Mouse (Mus musculus) brown adipose tissue, adult 24 weeks (tissue): Measurements from ENCODE around the gene Pafah1b3. TPM values are rescaled to one million over a fixed set of nuclear protein-coding genes. Genes with fewer than 3 reads are reported as not detected.
"Not testable (repeated sequence)": the region's sequence is repeated elsewhere in the genome, so short reads cannot be mapped to it uniquely, and the experiment has no call there.

Source experiments
- H3K27ac ChIP-seq: fragments of 200-500 bp; replicated peaks from 2 replicates; pipeline ENCODE4 v1.5.1; 2012; ENCODE audit warnings: low read depth, mild to moderate bottlenecking, low read length
- H3K4me1 ChIP-seq: fragments of 200-500 bp; 2 replicates; pipeline ENCODE4 v1.6.1; 2012; ENCODE audit warnings: low read length, mixed read lengths; ENCODE audit not compliant: control insufficient read depth, insufficient read depth, insufficient read length
- H3K4me3 ChIP-seq: fragments of 200-500 bp; 2 replicates; pipeline ENCODE4 v1.5.1; 2012; ENCODE audit warnings: low read depth, mild to moderate bottlenecking, low read length, moderate library complexity; ENCODE audit not compliant: insufficient read depth
- polyA plus RNA-seq: library from polyadenylated mRNA; stranded (reverse); fragments of >200 nt; gene quantifications from 2 replicates; pipeline ENCODE4 v1.2.4, GENCODE M21; 2012; ENCODE audit not compliant: missing spikeins, insufficient read depth, insufficient read length

Gene Pafah1b3
- polyA plus RNA-seq: 1.6 and 4.8 TPM in 2 replicates

- H3K4me3 ChIP-seq: peak within 1 kb of the TSS; percentile 76
- H3K27ac ChIP-seq: peak within 1 kb of the TSS; percentile 4
- H3K4me1 ChIP-seq: no peaks in the 10 kb centered on the region
Measured at GRCm38 (mm10) chr7:25297454-25298325, at the start of gene Pafah1b3. TSS of gene Pafah1b3 (minus strand) at chr7:25297986.

- Histone ChIP-seq H3K4me3 (no peak overlapping the region), H3K27ac (no peak overlapping the region), H3K4me1 (no peaks in the 10 kb centered on the region)
Measured at GRCm38 (mm10) chr7:25341000-25341784, 43.4 kb upstream of the Pafah1b3 start.

- H3K4me3 ChIP-seq: no peak overlapping the region
- no peak overlapping the region for H3K27ac ChIP-seq
- no peaks in the 10 kb centered on the region for H3K4me1 ChIP-seq
Measured at GRCm38 (mm10) chr7:25339329-25339728, 41.5 kb upstream of the Pafah1b3 start.

- H3K4me1 ChIP-seq: no peaks in the 10 kb centered on the region
- no peak overlapping the region for H3K27ac ChIP-seq
- no peak overlapping the region for H3K4me3 ChIP-seq
Measured at GRCm38 (mm10) chr7:25334472-25334871, 36.7 kb upstream of the Pafah1b3 start.

GRCm38 (mm10) chr7:25333596-25334307, 36.0 kb upstream of the Pafah1b3 start:
- Histone ChIP-seq H3K4me3 (no peak overlapping the region), H3K4me1 (no peaks in the 10 kb centered on the region), H3K27ac (no peak overlapping the region)

GRCm38 (mm10) chr7:25326233-25326632, 28.4 kb upstream of the Pafah1b3 start:
- Histone ChIP-seq H3K27ac (peak overlapping the region; percentile 74), H3K4me3 (peak overlapping the region; percentile 39), H3K4me1 (peaks cover 6% of the 10 kb centered on the region; the same call in 1 of the 2 replicates)

GRCm38 (mm10) chr7:25325431-25325830, 27.6 kb upstream of the Pafah1b3 start:
- H3K27ac ChIP-seq, H3K4me3 ChIP-seq, H3K4me1 ChIP-seq: not testable (repeated sequence)

- H3K27ac ChIP-seq: no peak overlapping the region
- H3K4me3 ChIP-seq: no peak overlapping the region
- peaks cover 6% of the 10 kb centered on the region; the same call in 1 of the 2 replicates for H3K4me1 ChIP-seq
Measured at GRCm38 (mm10) chr7:25323219-25323618, 25.4 kb upstream of the Pafah1b3 start.

GRCm38 (mm10) chr7:25322058-25322484, 24.3 kb upstream of the Pafah1b3 start:
- Histone ChIP-seq H3K4me3 (no peak overlapping the region), H3K27ac (no peak overlapping the region), H3K4me1 (peaks cover 12% of the 10 kb centered on the region)

GRCm38 (mm10) chr7:25317446-25317999, 19.7 kb upstream of the Pafah1b3 start:
- Histone ChIP-seq H3K27ac (no peak overlapping the region), H3K4me1 (peaks cover 12% of the 10 kb centered on the region), H3K4me3 (peak overlapping the region; percentile 66)

GRCm38 (mm10) chr7:25316532-25317445, 19.0 kb upstream of the Pafah1b3 start, which contains the start of gene Megf8:
TSS of gene Megf8 (plus strand) at chr7:25317164.
- Histone ChIP-seq H3K27ac (peak within 1 kb of the TSS; percentile 27; the same call in 1 of the 2 replicates), H3K4me1 (peaks cover 10% of the 10 kb centered on the region), H3K4me3 (peak within 1 kb of the TSS; percentile 66)

GRCm38 (mm10) chr7:25315306-25316041, 17.7 kb upstream of the Pafah1b3 start:
- Histone ChIP-seq H3K4me3 (peak overlapping the region; percentile 22), H3K27ac (no peak overlapping the region), H3K4me1 (peaks cover 6% of the 10 kb centered on the region)

- no peak overlapping the region for H3K27ac ChIP-seq
- H3K4me1 ChIP-seq: peaks cover 6% of the 10 kb centered on the region
- peak overlapping the region; percentile 22 for H3K4me3 ChIP-seq
Measured at GRCm38 (mm10) chr7:25314606-25315305, 17.0 kb upstream of the Pafah1b3 start.
